Mouse (Mus musculus) heart, adult 2 months (tissue): Measurements from ENCODE around the gene Prim1. TPM values are rescaled to one million over a fixed set of nuclear protein-coding genes. Genes with fewer than 3 reads are reported as not detected.
"Not testable (repeated sequence)": the region's sequence is repeated elsewhere in the genome, so short reads cannot be mapped to it uniquely, and the experiment has no call there.

Source experiments
- DNase-seq, 2 experiments: peaks; one replicate each; pipeline ENCODE4 v3.0.0; 2021
- H3K27ac ChIP-seq: fragments of 200-600 bp; 2 replicates; pipeline ENCODE4 v1.8.1; 2022
- H3K27me3 ChIP-seq: fragments of 200-500 bp; 2 replicates; pipeline ENCODE4 v1.6.1; 2012; ENCODE audit warnings: mild to moderate bottlenecking, low read length, inconsistent platforms, mixed read lengths; ENCODE audit not compliant: control insufficient read depth, insufficient read depth
- H3K36me3 ChIP-seq: fragments of 200-500 bp; 2 replicates; pipeline ENCODE4 v1.6.1; 2012; ENCODE audit warnings: low read length, inconsistent platforms; ENCODE audit not compliant: control insufficient read depth, insufficient read depth
- H3K4me1 ChIP-seq: fragments of 200-500 bp; 2 replicates; pipeline ENCODE4 v1.6.1; 2011; ENCODE audit warnings: low read length; ENCODE audit not compliant: control insufficient read depth, insufficient read depth
- H3K4me3 ChIP-seq: fragments of 200-600 bp; 2 replicates; pipeline ENCODE4 v1.8.1; 2022
- H3K79me2 ChIP-seq: fragments of 200-500 bp; replicated peaks from 2 replicates; pipeline ENCODE4 v1.6.1; 2012; ENCODE audit warnings: mild to moderate bottlenecking, inconsistent platforms, low read length, moderate library complexity, mixed read lengths; ENCODE audit not compliant: control insufficient read depth, insufficient read depth
- H3K9ac ChIP-seq: fragments of 200-500 bp; 2 replicates; pipeline ENCODE4 v1.6.1; 2012; ENCODE audit warnings: low read depth, mild to moderate bottlenecking, control low read depth, inconsistent platforms, low read length, mixed read lengths
- CTCF ChIP-seq: fragments of 200-600 bp; IDR thresholded peaks from 2 replicates; pipeline ENCODE4 v1.8.1; 2022; ENCODE audit warnings: antibody characterized with exemption, mild to moderate bottlenecking, moderate library complexity
- EP300 ChIP-seq: fragments of 200-500 bp; IDR thresholded peaks from 2 replicates; pipeline ENCODE4 v1.6.1; 2011; ENCODE audit warnings: low read depth, low read length, control low read depth; ENCODE audit not compliant: insufficient read depth
- POLR2A ChIP-seq: fragments of 200-500 bp; IDR thresholded peaks from 2 replicates; pipeline ENCODE4 v1.6.1; 2011; ENCODE audit warnings: mild to moderate bottlenecking, low read depth, low read length, control low read depth; ENCODE audit not compliant: insufficient read depth
- WGBS: fragments of 180-500 bp; shearing (Covaris S2); methylation state at CpG from one replicate; pipeline ENCODE4 v1.1.7; 2018; 5-methylcytosine and 5-hydroxymethylcytosine counted together
- intact Hi-C: fragments of 180-260 bp; cut with DNase I; formaldehyde crosslinking; loops from one replicate; pipeline ENCODE4 v1.15.1; 2025
- polyA plus RNA-seq: library from polyadenylated mRNA; depleted of rRNA; stranded (reverse); fragments of >200 nt; gene quantifications from 2 replicates; pipeline ENCODE4 v1.2.3, GENCODE M21; 2012
- total RNA-seq, 2 experiments: library from RNA; stranded (reverse); gene quantifications; 2 replicates each; pipeline ENCODE4 v1.2.3; 2021

Gene Prim1
- total and polyA plus RNA-seq, 3 experiments = 1.2 to 1.7 (median 1.7) TPM

- no peaks in the 10 kb centered on the region for H3K79me2 ChIP-seq
- no peak overlapping the region for H3K9ac ChIP-seq
- H3K4me1 ChIP-seq = peaks cover 2% of the 10 kb centered on the region
- H3K27me3 ChIP-seq = no peaks in the 10 kb centered on the region
- WGBS = 97% methylated on average over 2 of the region's 2 CpGs
- peaks cover 17% of the 10 kb centered on the region for H3K36me3 ChIP-seq
- DNase-seq = no peak
- no peak overlapping the region for H3K27ac ChIP-seq
- TF ChIP-seq CTCF = no peak
- no peak for TF ChIP-seq POLR2A
- no peak for TF ChIP-seq EP300
- intact Hi-C loops = no loop called here
- no peak overlapping the region for H3K4me3 ChIP-seq
These were observed 34.8 kb downstream of the Prim1 start for GRCm38 (mm10) chr10:128049741-128050140.

GRCm38 (mm10) chr10:128050355-128050754 lies 35.4 kb downstream of the Prim1 start:
- no peak overlapping the region for H3K27ac ChIP-seq
- WGBS = 91% methylated on average over 2 of the region's 2 CpGs
- TF ChIP-seq POLR2A (no peak), CTCF (no peak), EP300 (no peak)
- no peak for DNase-seq
- H3K36me3 ChIP-seq = peaks cover 11% of the 10 kb centered on the region
- H3K9ac ChIP-seq = no peak overlapping the region
- intact Hi-C loops = no loop called here
- H3K4me3 ChIP-seq = no peak overlapping the region
- no peaks in the 10 kb centered on the region for H3K79me2 ChIP-seq
- no peaks in the 10 kb centered on the region for H3K4me1 ChIP-seq
- H3K27me3 ChIP-seq = no peaks in the 10 kb centered on the region

- no peaks in the 10 kb centered on the region for H3K27me3 ChIP-seq
- DNase-seq = no peak
- no peak for TF ChIP-seq POLR2A
- no peak for TF ChIP-seq CTCF
- TF ChIP-seq EP300 = no peak
- H3K36me3 ChIP-seq = peaks cover 4% of the 10 kb centered on the region; the same call in 1 of the 2 replicates
- H3K4me3 ChIP-seq = no peak overlapping the region
- H3K4me1 ChIP-seq = no peaks in the 10 kb centered on the region
- no peak overlapping the region for H3K9ac ChIP-seq
- no peak overlapping the region for H3K27ac ChIP-seq
- no peaks in the 10 kb centered on the region for H3K79me2 ChIP-seq
- intact Hi-C loops = no loop called here
- WGBS = 96% methylated on average over 5 of the region's 5 CpGs
These were observed 36.6 kb downstream of the Prim1 start for GRCm38 (mm10) chr10:128051589-128051988.

- H3K9ac ChIP-seq, H3K79me2 ChIP-seq, H3K27me3 ChIP-seq, intact Hi-C loops, H3K4me1 ChIP-seq, DNase-seq, H3K4me3 ChIP-seq, H3K36me3 ChIP-seq, H3K27ac ChIP-seq: not testable (repeated sequence)
- 56% methylated on average over 2 of the region's 2 CpGs for WGBS
These were observed 37.2 kb downstream of the Prim1 start for GRCm38 (mm10) chr10:128052136-128052535.

GRCm38 (mm10) chr10:128053001-128053400 lies 38.0 kb downstream of the Prim1 start:
- no peak overlapping the region for H3K4me3 ChIP-seq
- no peaks in the 10 kb centered on the region for H3K27me3 ChIP-seq
- peaks cover 2% of the 10 kb centered on the region for H3K4me1 ChIP-seq
- H3K27ac ChIP-seq = no peak overlapping the region
- no peak overlapping the region for H3K9ac ChIP-seq
- no peak for DNase-seq
- TF ChIP-seq POLR2A (no peak), EP300 (no peak), CTCF (no peak)
- no peaks in the 10 kb centered on the region for H3K79me2 ChIP-seq
- intact Hi-C loops = no loop called here
- 92% methylated on average over 8 of the region's 8 CpGs for WGBS
- peaks cover 4% of the 10 kb centered on the region; the same call in 1 of the 2 replicates for H3K36me3 ChIP-seq

- peak overlapping the region; percentile 67 for H3K4me3 ChIP-seq
These were observed 43.2 kb downstream of the Prim1 start for GRCm38 (mm10) chr10:128058184-128058583.

More at GRCm38 (mm10) chr10:128058184-128058583, 43.2 kb downstream of the Prim1 start:
- intact Hi-C loops = loop anchor here (1.0 to 2.0 kb wide), 2 partner anchors 23 to 25 kb away; partner anchors contain the start of genes Atp5b and Naca
- Histone ChIP-seq H3K9ac (peak overlapping the region; percentile 91), H3K79me2 (no peaks in the 10 kb centered on the region; the same call in 1 of the 2 replicates), H3K36me3 (peaks cover 20% of the 10 kb centered on the region), H3K4me1 (peaks cover 6% of the 10 kb centered on the region), H3K27me3 (no peaks in the 10 kb centered on the region), H3K27ac (peak overlapping the region; percentile 100)
- TF ChIP-seq EP300 (no peak), CTCF (0 out of 2 replicates have a peak, but pooled peaks have one; percentile 11)
- WGBS = under 1% methylated on average over 18 of the region's 18 CpGs
- DNase-seq = no peak
